Mouse (Mus musculus): ENCODE data around the gene Vmn2r51. TPM values are rescaled to one million over a fixed set of nuclear protein-coding genes. Genes with fewer than 3 reads are reported as not detected.
"Not testable (repeated sequence)": the region's sequence is repeated elsewhere in the genome, so short reads cannot be mapped to it uniquely, and the experiment has no call there.

Gene Vmn2r51
- not detected in 2 replicates for polyA plus RNA-seq (2012; rRNA removed)

DNA sequence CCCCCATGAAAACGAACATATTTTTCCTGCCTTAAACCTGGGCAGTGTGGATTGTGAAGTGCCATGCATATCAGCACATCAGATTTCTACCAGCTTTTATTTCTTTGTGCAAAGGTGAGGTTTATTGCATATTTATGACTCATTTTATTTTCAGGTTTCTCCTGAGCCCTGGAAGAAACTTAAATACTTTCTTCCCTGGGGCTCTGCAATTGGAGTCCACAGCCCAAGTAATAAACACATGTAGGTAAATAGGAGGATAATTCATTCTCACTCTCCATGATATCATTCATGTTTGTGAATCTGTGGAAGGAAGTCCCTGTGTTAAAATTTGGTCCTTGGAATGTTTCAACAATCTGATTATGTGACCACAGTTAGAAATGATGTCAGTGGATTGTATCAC is at the start of gene Vmn2r51:
Gene Vmn2r51, minus strand, starts transcription at position 101 of the 400 bp plus-strand sequence.
- not testable (repeated sequence) for DNase-seq (ENCODE audit: extremely low spot score in 1 of 2, low spot score in 1 of 2)

DNA sequence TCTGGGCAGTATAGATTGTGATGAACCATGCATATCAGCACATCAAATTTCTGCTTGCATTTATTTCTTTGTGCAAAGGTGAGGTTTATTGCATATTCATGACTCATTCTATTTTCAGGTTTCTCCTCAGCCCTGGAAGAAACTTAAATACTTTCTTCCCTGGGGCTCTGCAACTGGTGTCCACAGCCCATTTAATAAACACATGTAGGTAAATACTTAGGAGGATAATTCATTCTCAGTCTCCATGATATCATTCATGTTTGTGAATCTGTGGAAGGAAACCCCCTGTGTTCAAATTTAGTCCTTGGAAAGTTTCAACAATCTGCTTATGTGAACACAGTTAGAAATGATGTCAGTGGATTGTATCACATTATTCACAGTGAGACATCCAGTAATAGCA is 52.3 kb downstream of the Vmn2r51 start, which contains the start of gene Vmn2r50:
Gene Vmn2r50, minus strand, starts transcription at position 101 of the 400 bp plus-strand sequence.
- DNase-seq (ENCODE audit: extremely low spot score in 1 of 2, low spot score in 1 of 2): not testable (repeated sequence)

Other genes starting within 250 kb of the Vmn2r51 start
- gene Vmn2r48, start 152.2 kb downstream of the Vmn2r51 start, polyA plus RNA-seq (2012; rRNA removed): not detected in 2 replicates
- gene Vmn2r49, start 113.5 kb downstream of the Vmn2r51 start, polyA plus RNA-seq (2012; rRNA removed): not detected in 2 replicates
- not detected in 2 replicates for gene Vmn2r50, start 52.4 kb downstream of the Vmn2r51 start, polyA plus RNA-seq (2012; rRNA removed)
- gene Vmn2r52, start 70.8 kb upstream of the Vmn2r51 start, polyA plus RNA-seq (2012; rRNA removed): not detected in 2 replicates
- gene Vmn1r66, start 172.3 kb upstream of the Vmn2r51 start, polyA plus RNA-seq (2012; rRNA removed): not detected in 2 replicates